Mouse (Mus musculus): ENCODE data around the gene Irs3.

Irs3 gene

DNA sequence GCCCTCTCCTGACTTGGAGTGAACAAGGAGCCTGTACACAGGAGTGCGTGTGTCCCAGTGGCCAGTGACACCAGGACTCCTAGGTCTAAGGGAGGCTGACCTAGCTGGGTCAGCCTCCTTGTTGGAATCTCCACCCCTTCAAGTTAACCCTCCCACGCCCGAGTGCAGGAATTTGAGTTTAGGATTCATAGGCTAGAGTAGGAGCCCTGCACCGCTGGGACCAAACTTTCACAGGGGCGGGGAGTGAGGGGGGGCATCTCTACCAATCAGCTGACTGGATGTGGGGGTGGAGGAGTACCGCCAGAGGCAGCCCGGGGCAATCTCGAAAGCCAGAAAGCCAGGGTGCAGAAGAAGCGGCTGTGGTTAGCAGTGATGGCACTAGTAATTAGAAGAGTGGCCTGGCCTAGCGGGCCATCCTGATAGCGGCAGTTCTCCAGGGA is at the start of gene Irs3:
Irs3 (minus strand) TSS at position 63 of the 440 bp plus-strand sequence.
- no peak for DNase-seq

DNA sequence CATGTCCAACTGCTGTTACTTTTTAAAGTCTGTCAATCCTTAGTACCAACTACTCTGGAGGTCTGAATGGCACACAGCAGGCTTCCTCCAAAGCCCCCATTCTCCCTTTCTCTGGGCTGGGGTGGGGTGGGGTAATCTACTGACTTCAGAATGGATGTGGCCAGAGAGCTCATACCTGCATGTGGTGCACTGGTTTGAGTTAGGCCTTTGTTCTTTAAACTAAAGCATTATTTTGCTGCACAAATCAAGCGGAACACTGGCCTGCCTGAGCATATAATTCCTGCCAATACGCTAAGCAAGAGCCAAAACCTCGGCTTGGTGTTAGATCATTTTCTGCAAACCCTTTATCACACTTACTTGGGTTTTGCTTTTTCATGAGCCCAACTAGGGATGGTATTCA is 49.3 kb upstream of the Irs3 start:
- no peak for DNase-seq

DNA sequence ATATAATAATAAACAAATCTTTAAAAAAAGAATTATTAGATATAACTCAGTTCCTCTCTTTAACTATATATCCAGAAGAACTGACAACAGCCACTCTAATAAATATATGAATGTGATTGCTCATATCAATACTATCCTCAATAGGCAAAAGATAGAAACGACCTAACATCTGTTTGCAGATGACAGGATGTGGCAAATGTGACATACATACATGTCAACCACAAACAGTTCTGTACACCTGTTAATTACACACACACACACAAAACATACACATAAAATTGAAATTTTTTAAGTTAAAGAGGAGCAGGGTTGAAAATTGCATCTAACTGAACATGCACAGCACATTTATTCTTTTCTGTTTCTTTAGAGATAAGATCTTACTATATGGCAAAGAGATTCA is 46.4 kb upstream of the Irs3 start:
- DNase-seq: no peak

DNA sequence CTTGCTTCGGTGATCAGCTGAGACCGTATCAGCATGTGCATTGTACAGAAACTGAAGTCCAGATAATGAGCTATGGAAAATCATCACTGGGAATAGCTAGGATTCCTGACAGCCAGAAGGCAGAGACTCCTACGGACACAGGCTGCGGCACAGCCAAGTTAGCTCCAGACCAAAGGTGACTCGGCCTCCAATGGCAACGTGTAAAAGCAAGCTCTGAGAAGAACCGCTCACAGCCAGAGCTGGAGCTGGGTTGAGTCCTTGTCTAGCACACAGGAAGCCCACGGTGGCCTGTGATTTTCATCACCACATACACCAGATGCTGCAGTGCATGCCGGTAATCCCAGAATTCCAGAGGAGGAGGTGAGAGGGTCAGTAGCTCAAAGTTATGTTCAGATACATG is 45.0 kb upstream of the Irs3 start:
- DNase-seq: peak; percentile 44

DNA sequence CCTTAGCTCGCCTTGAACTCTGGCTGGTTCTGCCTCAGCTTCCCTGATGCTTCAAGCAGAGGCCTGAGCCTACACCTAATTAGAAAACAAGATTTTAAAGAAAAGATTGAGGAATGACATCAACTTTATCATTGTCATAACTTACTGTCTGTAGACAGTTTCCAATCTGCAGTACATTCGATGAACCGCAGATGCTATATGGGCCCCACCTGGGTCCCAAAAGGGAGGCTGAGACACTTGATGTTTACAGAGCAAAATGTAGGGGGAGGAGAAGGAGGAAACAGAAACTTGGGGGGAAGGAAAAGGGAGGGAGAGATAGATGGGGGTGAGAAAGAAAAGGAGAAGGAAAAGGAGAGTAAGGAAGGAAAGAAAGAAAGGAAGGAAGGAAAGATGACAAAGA is 44.5 kb upstream of the Irs3 start:
- peak; percentile 42 for DNase-seq

DNA sequence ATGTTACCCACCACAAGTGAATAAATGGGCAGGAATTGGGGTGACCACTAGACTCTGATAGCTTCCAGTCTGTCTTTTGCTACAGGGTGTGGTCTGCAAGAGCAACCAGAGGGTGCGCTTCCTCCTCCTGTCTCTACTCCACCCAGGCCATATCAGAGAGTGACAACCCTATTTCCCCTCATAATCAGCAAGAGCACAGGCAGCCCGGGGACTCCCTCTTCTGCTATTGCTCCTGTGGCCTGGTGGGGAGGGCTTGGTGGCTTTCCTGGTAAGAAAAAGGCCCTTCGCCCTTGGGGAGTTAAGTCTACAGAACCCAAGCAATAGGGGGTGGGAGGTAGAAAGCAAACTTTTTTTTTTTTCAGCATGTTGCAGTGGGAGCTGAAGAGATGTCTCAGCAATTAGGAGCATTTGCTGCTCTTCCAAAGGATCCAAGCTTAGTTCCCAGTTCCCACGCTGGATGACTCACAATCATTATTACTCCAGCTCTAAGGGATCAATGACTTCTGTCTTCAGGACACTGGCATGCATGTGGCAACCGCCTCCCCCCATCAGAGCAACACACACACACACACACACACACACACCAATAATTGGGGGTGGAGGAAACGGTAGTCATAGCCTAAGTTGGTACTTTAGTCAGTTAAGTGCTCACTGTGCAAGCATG is 40.7 kb upstream of the Irs3 start:
- peak; percentile 60 for DNase-seq

DNA sequence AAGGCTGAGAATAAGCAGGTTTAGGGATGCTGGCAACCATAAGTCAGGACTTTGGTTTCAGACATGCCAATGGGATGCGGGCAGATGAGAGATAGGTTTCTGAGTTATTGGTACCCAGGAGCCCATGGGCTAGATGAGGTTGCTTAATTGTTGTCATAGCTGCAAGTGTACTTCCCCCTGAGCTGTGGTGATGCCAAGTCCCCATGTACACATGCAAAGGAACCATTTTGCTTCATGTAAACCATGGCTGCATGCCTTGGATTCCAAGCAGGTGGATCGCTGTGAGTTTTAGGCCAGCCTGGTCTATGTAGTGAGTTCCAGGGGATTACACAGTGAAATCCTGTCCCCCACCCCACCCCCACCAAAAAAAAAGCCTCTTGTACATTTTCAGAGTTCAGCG is 40.1 kb upstream of the Irs3 start:
- no peak for DNase-seq

DNA sequence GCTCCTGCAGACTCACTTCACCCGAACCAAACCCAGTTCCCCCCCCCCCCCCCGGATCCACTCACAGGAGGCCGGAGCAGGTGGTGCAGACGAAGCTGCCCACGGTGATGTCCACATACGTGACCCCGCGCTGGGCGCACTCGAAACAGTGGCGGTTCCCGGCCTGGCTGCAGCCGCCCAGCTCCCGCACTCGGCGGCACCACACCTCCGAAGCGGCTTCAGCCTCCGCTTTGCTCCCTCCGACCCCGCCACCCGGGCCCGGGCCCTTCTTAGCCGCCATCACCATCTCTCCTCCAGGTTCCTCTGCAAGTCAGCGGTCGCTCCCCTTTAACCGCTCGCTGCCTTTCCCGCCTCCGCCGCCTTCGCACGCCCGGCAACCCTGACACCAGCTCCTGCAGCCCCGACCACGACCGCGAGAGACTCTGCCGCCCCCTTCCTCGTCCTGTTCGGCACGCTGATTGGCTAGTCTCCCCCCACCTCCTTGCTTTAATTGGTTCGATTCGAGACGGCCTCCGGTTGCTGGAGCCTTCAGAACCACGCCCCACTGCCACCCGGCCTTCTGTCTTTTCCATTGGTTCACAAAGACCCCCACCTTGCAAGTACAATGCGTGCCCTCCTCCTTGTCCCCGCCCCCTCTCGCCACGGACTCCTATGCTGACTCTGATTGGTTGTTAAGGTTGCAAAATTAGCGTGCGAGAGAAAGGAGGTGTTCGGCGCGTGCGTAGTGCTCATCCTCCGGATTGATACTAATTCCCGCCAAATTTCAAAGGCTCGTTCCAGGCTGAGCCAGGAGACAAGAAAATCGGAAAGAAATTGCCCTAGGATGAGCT is 39.0 kb upstream of the Irs3 start, which contains the start of gene Agfg2:
Agfg2 (minus strand) TSS at position 433 of the 830 bp plus-strand sequence.
- peak; percentile 98 for DNase-seq

DNA sequence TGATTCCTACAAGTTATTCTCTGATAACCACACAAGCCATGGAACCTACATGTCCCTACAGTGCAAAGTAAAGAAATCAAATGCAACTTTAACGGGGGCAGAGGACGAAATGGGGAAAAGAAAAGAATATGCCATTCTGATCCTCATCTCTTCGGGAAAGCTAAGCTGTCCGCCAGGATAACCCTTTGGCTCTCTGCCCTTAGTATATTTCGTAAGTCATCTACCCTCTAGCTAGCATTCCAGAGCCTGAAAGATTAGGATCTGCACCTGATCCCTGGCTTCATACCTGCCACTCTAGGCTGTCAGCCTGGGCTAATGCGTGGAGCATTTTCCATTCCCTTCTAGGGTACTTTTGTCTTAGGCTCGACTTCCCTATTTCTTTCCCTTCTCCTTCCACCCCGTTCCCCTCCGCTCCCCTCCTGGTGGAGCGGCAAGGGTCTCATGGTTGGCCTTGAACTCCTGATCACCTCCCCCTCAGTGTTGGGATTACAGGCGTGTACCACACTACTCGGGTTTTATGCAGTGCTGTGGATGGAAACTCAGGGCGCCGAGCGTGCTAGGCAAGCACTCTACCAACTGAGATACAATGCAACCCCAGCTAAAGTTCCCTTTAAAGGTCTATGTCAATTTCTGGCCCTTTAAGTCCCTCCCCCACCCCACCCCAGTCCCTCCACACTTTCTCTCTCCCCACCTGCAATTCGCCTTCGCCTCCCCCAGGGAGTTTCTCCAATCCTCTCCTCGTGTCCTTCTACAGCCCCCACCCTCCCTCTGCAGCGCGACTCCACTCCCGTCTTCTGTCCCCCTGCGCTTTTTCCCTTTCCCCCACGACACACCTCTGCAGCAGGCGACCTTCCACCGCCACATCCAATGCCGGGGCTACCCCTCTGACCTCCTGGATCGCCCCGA is 38.1 kb upstream of the Irs3 start:
- peak; percentile 57 for DNase-seq

DNA sequence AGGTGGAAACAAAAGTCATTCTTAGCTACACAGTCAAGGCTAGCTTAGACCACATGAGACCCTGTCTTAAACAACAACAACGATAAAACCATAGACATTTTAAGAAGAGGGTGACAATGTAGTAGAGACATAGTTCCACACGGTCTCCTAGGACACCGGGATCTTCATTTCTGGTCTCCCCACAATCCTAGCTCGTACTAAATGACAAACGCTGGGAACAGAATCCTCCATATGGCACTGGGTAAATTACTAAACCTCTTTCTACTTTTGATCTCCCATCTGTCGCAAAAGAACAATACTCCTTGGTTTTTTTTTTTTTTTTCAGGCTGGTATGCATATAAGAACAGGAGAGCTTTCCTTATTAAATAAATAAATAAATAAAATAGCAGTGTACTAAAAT is 37.0 kb upstream of the Irs3 start:
- no peak for DNase-seq

DNA sequence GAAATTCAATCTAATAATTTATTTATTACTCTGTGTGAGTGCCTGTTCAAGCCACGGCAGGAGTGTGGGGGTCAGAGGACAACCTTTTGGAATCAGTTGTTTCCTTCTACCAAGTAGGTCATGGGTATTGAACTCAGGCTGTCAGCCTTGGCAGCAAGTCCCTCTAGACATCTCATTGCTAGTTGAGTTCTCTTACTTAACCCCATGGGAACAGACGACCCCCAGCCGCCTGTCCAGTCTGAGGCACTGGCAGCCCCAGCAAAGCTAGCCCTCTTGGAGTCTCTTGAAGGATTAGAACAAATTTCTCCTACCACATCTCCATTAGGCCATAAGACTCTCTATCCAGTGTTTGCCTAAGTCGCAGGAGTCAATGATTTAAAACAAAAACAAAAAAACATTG is 34.2 kb upstream of the Irs3 start:
- DNase-seq: no peak

DNA sequence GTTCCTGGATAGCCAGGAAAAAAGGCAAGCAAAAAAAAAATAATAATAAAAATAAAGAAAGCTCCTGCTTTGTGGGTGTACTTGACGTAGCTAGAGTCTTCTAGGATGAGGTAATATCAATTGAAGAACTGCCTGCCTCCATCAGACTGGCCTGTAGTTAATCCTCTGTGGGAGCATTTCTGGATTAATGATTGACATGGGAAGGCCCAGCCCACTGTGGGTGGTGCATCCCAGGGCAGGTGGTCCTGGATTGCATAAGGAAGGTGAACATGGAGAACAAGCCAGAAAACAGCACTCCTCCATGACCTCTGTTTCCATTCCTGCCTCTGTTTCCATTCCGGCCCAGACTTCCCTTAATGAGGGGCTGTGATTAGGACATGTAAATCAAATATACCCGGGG is 33.2 kb upstream of the Irs3 start:
- no peak for DNase-seq

DNA sequence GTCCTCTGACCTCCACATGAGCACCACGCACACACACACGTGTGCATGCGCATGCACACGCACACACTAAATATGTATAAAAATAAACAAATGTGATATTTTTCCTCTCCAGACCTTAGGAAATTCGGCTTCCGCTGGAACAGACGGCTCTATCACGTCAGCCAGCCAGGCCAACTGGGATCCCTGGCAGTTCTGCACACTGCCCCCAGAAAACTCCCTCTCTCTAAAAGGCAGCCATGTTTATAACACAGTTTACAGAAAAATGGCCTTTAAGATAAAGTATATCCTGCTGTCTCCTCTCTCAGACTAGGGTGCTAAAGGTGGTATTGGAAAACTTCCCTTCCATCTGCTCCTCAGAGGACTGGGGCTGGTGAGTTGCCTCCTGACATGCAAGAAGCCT is 32.3 kb upstream of the Irs3 start:
- no peak for DNase-seq

DNA sequence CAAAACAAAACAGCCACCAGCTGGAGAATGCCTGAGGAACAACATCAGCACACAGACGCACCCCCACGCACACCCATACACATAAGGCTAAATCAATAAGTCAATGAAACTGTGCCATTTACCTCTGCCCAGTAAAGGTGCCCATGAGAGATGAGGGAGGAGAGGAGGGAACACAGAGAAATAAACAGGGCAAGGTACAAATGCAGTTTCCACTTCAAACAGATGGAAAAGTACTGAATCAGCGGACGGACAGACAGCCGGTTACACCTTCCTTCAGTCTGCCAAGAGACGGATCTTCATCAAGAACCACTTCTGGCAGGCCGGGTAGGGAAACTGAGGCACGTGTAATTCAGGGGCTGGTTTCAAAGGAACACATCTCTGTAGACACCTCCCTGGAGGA is 29.3 kb upstream of the Irs3 start:
- no peak for DNase-seq

DNA sequence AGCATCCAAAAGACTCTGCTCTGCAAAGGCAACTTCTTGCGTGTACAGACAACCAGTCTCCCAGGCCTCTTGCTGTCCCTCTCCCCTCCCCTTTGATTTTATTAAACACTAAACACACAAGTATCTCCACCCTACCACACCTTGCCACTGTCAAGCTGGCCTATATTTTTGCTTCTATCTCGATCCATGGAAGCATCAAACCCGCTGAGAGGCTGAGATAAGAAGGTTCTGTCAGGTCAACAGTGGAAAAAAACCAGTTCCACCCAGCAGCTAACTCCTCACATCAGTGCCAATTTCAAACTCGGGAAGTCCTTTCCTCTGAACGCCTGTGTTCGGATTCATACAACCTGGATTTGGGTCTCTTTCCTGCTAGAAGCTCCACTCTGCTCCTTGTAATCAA is 27.5 kb upstream of the Irs3 start:
- no peak for DNase-seq

DNA sequence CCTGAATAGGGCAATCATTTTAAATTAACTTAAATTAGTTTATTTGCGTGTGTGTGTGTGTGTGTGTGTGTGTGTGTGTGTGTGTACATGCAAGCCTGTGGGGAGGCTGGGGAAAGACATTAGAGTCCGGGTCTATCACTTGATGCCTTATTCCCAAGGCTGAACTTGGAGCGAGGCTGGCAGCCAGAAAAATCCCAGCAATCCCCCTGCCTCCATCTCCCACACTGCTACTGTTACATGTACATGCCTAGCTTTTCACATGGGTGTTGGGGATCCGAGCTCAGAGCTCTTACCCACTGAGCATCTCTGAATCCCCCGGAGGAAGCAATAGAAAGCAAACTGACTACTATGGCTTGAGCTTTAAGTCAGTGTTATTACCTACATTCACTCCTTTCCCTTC is 26.8 kb upstream of the Irs3 start:
- DNase-seq: no peak

DNA sequence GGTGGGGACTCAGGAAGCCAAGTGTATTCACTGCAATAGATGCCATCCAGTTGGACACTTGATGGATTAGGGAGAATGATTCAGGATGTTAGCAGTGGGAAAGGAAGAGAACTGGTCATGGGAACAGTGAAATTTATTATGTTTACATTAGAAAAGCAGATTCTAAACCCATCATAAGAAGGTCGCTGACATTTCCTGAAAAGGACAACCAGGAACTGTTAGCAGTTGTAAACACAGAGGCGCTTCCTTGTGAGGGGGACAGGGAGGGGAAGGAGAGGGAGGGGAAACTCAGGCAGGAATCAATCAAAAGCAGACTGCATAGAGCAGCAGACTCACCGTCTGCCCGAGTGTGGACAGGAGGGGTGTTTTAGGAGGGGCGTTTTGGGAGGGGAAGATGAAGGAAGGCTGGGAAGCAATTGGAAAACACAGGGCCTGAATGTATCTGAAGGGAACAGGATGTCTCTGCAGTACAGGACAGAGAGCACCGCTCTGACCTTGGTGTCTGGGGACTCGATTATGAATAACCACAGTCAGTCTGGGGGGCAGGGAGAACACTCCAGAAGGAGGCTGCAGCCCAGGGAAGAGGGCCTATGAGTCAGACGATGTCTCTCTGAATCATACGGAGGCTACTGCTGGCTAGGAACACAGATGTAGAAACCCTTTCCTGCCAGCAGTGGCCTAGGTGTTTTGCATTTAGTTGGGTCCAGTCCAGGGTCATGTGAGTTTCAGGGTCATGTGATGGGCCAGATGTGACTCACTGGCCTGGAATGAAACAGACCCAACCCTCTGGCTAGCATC is 26.1 kb upstream of the Irs3 start:
- no peak for DNase-seq

DNA sequence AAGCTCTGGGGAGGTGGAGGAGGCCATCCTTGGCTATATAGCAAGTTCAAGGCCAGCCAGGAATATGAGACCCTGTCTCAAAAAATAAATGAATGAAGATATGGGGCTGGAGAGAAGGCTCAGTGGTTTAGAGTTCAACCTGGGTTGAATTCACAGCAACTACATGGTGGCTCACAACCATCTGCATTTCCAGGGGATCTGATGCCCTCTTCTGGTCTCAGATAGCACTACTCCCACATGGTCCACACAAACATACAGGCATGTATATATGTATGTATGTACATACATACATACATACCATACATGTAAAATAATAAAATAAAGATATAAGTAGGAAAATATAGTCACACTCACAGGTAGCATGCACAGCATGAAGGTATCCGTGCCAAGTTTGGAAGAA is 24.7 kb upstream of the Irs3 start:
- DNase-seq: no peak

DNA sequence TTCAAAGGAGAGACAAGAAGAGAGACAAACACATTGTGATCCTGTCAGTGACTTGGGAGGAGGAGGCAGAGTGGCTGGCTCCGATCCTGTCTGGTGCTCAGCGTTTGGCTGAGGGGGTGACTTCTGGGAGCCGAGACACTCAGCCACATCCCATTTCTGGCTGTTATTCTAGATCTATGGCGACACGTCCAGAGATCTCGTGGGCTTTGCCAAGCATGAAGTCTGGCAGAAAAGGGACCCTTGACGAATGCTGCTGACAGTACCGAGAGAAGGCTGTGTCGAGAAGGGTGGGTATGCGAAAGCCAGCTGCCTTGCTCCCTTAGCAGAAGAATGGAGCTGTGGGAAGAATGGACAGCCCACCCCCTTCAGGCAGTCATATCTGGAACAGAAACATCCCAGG is 23.5 kb upstream of the Irs3 start:
- no peak for DNase-seq

DNA sequence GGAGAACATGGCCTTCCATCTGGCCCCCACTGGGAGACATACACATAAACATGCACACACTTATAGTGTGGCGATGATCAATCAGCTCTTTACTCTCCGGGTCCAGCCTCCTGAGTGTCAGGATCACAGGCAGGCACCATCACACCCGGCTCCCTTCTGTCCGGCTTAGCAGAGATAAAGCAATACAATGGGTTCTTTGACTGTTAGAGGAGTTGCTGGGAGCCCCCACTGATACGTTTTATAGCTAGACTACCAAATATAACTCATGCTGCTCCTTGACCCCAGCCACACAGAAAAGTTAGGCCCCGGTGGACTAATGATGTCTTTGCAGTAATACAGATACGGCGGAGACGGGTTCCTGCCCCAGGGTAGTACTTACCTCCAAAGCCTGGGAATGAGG is 17.5 kb upstream of the Irs3 start:
- no peak for DNase-seq

DNA sequence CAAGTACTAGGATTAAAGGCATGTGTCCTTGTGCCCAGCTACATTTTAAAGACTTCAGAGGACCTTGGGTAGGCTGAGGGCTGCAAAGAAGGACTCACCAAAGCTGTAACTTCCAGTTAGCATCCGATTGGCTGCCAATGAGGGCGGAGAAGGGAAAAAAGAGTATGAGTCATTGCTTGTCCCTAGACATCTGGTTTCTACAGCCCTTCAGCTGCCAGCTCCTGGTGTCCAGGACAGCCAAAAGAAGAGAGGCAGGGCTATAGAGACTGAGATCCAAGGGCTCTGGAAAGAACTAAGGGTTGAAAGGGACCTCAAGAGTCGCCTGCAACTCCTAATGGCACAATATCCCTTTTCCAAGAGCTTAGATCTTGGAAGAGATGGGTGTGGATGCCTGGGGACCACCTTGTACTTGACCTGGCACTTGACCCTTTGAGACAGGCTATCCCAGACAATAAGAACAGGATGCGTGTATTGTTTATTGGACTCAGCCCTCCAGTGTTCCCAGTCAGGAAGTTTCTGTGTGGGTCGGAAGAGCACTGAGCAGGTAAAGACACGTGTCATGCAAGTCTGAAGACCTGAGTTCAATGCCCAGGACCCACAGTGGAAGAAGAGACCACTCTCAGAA is 14.7 kb upstream of the Irs3 start:
- DNase-seq: no peak

DNA sequence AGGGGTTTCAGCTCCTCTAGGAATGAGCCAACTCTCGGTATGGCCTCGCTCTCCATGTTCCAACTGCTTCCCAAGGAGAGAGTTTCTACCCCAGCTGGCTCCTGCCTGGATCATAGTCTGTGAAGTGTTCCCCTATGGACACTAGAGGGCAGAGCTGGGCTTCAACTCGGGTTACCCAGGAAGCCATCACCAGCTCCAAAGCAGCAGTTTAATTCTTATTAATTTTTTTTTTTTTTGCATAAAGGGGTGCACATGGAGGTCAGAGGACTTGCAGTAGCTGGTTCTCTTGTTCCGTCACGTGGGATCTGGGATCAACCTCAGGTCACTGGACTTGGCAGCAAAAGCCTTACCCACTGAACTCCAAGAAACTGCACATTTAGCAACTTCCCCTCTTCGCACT is 11.5 kb upstream of the Irs3 start:
- peak; percentile 70 for DNase-seq
